Mouse (Mus musculus): ENCODE data around the gene Dnm3.

DNA sequence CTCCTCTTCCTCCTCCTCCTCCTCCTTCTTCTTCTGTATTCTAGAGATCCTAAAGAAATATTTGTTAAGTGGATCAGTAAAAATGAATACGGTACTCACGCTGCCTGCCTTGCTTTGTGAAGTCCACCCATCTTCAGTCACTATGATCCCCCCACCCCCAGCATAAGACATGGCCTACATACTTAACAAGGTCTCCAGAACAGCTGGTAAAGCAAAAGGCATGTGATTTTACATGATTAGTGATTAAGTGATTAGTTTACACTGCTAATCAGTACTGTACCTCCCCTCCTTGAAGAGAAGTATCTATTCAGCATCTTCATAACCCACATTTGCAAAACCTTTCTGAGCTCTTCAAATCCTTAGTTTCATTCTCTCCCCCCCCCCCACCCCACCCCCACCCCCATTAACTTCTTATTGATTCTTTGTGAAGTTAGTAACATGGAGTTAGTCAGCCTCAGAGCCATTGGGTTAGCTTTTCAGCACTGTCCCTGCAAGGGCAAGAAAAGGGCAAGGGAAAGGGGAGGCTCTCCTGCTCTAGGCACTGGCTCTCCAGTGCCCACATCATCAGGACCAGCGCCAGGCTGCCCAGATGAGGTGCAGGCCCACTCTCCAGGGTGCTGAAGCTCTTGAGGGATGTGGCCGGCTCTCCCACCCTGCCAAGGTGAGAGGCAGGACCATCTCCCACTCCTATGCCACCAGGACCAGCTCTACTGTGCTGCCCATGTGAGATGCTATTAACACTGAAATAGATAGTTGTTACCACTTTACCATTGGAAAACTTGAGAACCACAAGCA, 30.6 kb upstream of the Dnm3 start:
- TF ChIP-seq HCFC1 (IDR thresholded peaks at IDR 0.05; ENCODE audit: borderline replicate concordance, insufficient read depth, low read length) (no peak), ZNF384 (IDR thresholded peaks at IDR 0.05; ENCODE audit: low read depth, low read length) (no peak), CHD2 (IDR thresholded peaks at IDR 0.05; ENCODE audit: low read depth, low read length) (no peak)

Data from ES-E14 (cell line).